Mouse (Mus musculus): ENCODE measurements around the gene Ankrd28. TPM values are rescaled to one million over a fixed set of nuclear protein-coding genes. Genes with fewer than 3 reads are reported as not detected.

Ankrd28 gene
- total RNA-seq, 2 experiments from 2014 or later, result 14.3 to 15.4 TPM

DNA sequence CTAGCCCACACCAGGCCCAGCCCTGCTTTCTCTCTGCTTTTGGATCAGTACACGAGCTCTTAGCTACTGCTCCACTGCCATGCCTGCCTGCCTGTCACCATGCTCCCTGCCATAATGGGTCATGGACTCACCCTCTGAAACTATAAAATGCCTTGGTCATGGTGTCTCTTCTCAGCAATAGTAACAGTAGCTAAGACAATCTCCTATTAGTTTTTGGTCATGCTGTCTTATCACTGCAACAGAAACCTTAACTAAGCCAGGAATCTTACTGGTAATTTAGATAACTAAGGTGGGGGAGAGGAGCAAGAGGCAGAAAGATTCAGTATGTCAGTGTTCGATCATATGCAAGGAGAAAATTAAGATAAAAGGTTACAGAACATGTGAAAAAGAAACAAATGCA, 112.1 kb downstream of the Ankrd28 start:
- DNase-seq (ENCODE audit: low spot score in 2 of 2), result no peak

DNA sequence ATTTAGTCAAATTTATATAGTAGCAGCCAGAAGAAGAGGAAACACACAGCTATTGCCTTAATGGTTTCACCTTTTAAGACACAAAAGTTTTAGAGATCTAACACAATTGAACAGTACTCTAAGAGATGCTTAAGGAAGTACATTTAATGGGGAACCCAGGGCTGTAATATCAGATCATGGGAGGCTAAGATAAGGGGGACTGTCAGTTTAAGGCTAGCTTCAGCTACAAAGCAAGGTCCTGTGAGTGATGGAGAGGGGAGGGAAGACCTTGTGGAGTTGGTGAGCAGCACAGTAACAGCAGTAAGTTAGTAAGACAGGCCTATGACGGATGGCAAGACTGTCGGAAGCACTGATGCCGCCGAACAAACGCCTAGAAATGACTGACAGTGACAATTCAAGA, 113.1 kb downstream of the Ankrd28 start:
- DNase-seq (ENCODE audit: low spot score in 2 of 2), result no peak

DNA sequence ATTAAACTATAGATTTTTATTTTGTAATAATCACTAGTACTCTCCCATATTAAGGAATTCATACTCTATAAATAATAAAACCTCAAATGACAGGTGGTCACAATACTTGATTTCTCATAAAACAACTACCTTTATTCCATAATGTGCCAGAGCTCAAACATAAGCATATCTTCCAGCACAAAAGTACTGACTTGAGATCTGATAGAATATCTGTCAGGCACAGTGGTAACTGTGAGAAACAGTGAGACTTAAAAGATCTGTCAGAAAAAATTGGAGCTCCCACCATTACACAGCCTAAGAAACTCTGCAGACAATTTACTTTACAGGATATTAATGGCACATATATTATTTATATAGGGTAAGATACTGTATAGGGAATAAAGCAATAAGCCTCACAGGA, 114.8 kb downstream of the Ankrd28 start:
- no peak for DNase-seq (ENCODE audit: low spot score in 2 of 2)

DNA sequence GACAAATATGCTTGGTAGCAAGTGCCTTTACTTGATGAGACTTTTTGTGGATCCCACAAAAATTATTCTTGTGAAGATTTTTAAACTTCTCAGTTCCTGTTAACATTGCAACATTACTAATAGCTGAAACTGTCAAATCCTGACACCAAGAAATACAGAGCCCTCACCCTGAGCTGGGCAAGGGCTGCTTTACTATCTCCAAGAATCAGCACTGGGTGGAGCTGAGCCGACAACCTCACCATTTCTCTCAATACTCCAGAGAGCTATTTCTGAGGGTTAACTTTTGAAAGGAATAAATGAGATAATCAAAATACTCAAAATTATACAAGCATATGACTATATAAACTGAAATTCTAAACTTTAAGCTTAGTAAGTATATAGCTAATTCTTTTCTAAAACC, 121.1 kb downstream of the Ankrd28 start:
- DNase-seq (ENCODE audit: low spot score in 2 of 2), result no peak

DNA sequence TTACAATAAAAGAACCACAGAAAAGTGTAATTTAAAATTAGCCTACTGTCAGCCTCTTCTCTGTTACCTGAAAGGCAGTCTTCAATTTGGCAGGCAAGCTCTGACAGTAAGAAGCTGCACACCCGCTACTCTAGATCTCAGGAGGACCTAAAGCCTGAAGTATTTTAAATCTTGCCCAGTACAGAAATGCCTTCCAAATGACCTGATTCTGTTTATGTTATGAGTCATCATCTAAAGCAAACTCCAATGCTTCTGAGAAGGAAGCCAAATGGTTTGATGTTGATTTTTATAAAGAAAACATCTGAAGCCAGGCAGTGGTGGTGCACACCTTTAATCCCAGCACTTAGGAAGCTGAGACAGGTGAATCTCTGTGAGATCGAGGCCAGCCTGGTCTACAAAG, 130.1 kb downstream of the Ankrd28 start:
- no peak for DNase-seq (ENCODE audit: low spot score in 2 of 2)

DNA sequence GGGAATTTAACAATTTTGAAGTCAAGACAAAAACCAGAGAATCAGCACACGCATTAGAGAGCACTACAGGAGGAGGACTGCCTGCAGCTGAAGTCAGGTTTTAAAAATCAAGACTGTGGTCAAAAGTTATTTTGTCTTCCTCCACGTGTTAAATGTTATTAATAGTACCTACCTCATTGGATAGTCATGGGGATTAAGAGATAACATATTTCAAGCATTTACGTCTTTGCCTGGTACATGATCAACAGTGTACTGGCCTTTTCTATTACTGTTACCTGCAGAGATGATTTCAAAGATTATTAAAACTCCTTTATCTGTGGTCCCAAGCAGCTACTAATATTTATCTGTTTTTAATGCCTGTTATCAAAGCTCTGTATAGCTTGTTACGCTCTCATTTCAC, 132.7 kb downstream of the Ankrd28 start:
- no peak for DNase-seq (ENCODE audit: low spot score in 2 of 2)

DNA sequence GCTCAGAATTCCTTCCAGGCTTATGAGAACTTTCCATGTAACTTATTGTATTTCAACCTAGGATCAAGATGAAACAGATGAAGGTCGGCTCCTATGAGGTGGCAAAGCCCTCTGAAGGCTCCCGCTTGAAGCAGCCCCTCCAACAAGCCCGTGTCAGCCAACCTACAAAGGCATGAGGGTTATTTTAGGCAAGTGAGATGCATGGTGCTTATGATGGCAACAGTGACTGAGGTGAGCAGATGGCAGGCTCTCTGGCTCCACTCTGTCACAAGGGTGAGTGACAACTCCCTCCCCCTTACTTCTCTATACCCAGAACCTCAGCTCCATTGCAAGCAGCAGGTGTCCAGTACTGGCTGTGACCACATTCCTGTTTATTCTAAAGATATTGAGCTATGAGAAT, 133.1 kb downstream of the Ankrd28 start:
- no peak for DNase-seq (ENCODE audit: low spot score in 2 of 2)

DNA sequence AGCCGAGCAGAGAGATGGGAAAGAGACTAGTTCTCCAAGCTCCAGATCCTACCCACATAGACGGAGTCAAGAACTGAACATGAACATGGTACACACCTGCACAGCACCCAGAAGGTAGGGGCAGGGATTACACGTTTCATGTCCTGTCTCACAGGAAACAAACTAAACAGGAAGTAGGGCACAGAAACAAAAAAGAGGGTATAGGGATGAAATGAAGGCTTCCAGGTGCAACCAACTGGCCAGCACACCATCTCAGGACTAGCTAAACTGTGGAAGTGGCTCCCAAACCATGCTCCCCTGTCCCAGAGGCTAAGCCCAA, 133.5 kb downstream of the Ankrd28 start:
- no peak for DNase-seq (ENCODE audit: low spot score in 2 of 2)

DNA sequence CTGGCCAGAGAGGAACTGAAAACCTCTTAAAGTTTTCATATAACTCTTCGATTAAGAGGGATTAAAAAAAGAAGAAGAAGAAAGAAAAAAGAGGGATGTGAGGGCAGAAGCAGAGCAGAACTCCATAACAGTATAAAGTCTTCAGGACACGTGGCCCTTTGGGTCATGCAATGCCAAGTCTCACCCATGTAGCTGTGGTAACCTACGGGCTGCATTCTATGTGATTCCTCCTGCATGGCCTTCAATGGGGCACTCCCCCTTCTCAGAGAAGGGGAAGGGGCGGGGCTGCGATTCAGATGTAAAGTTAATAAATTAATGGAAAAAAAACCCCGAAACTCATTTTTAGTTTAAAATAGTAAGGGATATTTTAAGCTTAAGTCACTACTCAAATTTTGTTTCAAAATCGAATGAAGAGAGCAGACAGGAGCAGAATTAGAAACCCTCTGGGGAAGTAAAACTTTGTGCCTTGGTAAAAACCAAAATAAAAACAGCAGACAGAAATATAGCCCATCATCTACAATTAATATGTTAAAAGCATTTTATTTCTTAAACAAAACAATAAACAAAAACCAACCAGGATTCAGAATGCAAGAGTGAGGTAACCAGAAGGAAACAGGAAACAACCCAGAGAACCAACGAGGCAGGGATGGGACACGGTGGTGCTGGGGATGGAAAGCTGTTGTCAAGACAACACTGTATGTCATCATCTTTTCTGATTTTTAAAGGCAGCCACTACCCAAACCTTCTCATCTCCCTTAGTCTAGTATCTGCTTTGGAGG, 134.1 kb downstream of the Ankrd28 start:
- no peak for DNase-seq (ENCODE audit: low spot score in 2 of 2)

DNA sequence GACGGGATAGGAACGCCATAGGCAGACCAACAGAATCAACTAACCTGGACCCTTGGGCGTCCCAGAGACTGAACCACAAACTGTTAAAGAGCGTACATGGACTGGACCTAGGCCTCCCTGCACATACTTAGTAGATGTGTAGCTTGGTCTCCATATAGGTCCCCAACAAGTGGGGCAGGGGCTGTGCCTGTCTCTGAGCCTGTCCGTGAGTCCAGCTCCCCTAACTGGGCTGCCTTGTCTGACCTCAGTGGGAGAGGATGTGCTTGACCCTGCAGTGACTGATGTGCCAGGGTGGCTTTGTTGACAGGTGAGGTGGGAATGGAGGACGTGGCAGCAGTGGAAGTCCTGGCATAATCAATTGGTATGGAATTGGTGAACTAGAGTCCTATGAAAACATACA, 137.9 kb downstream of the Ankrd28 start:
- no peak for DNase-seq (ENCODE audit: low spot score in 2 of 2)

DNA sequence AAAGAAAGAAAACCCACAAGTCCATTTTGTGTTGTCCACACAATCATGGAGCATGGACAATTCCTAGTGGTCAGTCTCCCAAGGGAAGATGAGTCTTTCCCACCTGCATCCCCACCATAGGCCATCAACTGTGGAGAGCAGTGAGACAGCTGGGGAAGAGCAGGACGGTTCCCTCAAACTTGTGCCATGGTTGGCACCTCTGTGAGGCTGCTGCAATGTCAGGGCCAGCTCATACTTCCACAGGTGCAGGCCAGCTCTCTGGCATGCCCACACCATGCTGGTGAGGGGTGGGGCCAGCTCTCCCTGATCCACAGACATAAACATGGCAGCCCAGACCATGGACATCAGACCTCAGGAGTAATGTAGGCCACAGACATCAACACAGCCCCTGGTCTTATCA, 144.2 kb downstream of the Ankrd28 start:
- no peak for DNase-seq (ENCODE audit: low spot score in 2 of 2)

DNA sequence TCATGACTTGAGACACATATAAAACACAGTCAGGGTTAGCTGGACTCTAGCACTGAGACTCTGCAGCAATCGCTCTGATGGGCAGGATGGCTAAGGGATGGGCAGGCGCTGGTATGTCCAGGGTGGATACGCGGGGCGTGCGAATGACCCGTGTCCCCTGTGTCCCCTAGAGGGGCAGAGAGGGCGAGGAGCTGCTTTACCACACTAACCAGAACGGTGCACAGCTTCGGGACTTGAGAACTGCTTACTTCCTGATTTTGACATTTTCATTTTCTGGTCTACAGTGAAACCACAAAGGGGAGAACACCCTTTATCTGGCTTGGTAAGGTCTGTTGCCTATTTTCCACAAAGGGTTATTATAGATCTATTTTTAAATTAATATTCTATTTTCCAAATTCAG, 144.8 kb downstream of the Ankrd28 start:
- DNase-seq (ENCODE audit: low spot score in 2 of 2), result no peak

DNA sequence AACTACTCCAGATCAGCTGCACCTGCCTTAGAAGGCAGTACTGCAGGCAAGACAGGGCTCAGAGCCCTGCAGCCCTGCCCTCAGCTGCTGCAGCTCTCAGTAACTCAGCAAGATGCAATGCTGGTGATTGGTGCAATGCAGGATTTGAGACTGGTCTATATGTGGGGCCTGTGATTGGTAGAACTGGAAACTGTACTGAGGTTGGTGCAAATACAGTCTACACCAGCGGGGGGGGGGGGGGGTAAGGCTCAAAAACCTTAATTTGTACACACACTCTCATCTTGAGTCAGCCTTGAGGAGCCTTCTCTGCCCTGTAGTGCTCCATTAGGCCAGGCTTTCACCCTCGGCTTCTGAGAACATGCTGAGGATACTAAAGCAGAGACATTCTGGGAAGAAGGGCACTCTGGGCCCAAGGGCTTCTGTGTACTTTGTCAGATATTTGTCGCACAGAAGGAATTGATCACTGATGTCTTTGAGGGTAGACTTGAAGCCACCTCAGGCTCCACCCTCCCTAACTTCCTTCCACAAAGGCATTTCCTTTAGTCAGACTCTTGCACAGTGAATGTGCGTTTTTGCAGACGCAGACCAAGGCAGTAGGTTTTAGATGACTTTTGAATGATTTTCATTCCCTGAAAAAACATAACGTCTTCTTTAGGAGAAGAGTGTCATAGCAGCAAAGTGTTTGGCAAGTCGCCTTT, 146.0 kb downstream of the Ankrd28 start:
- no peak for DNase-seq (ENCODE audit: low spot score in 2 of 2)

DNA sequence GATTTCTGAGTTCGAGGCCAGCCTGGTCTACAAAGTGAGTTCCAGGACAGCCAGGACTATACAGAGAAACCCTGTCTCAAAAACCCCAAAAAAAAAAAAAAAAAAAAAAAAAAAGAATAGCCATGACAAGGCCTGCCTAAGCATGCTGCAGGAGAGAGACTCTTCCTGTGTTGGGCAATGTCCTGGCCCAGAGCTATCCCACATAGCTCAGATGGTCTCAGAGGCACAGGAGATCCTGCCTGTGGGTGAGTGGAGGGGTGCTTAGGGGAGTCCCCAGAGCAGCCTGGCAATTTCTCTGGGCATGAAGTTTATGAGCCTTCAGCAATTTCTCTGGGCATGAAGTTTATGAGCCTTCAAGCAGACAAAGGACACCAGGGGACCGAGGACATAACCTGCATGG, 146.8 kb downstream of the Ankrd28 start:
- no peak for DNase-seq (ENCODE audit: low spot score in 2 of 2)

DNA sequence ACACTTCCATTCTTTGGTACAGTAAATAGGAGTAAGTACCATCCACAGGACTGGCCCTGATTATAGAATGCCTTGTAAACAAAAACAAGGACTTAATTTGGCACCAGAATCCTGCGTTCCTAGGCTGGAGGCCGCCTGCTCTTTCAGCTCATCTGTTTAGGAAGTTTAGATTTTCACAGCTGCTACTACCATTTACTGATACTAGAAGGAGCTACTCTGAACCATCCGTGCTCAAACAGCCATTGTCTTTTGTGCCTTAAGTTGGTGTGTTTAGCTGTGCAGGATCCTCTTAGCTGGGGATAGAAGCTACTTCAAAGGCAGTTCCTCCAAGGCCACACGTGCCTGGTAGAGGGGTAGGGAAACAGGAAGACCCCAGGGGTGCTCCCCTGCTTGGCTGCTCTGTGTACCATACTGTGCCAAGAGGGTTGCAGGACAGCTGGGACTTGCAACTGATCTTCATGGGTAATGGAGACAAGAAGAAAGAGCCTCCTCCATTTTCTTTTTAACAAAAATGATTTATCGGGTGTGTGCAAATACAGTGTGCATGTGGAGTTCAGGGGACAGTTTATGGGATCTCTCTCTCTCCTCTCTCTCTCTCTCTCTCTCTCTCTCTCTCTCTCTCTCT, 148.4 kb downstream of the Ankrd28 start:
- no peak for DNase-seq (ENCODE audit: low spot score in 2 of 2)

DNA sequence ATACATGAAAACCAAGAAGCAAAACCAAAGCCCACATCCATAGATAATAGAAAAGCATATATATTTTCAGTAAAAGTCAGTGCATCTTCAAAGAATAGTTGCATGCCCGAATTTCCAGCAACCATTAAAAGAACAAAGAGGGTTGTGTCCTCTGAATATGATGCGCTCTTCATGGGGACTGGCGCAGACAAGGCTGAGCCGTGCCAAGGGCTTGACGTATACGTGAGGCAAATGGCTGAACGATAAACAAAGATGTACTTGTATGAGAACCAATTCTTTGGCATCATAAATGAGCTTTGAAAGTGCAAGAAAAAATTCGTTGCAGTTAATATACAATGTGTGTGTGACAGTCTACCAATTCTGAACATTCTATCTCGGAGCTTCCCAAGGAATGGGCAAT, 149.2 kb downstream of the Ankrd28 start:
- no peak for DNase-seq (ENCODE audit: low spot score in 2 of 2)

DNA sequence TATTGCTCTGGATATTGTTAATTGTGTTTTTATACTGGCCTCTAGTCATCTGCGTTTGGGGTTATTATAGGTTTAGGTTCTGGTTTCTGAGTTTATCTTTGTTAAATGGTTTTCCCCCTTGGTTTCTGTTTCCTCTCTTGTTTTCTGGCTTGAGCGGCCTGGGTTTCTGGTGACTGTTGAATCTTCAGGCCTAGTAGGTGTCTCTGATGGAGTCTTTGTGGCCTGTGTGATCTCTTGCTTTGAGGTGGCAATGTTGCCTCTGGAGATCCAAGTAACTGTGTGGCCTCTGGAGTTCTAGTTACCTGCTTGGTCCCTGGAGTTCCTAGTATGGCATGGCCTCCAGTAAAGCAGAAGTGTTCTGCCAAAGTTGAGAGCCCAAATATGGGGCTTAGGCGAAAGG, 149.8 kb downstream of the Ankrd28 start:
- no peak for DNase-seq (ENCODE audit: low spot score in 2 of 2)

DNA sequence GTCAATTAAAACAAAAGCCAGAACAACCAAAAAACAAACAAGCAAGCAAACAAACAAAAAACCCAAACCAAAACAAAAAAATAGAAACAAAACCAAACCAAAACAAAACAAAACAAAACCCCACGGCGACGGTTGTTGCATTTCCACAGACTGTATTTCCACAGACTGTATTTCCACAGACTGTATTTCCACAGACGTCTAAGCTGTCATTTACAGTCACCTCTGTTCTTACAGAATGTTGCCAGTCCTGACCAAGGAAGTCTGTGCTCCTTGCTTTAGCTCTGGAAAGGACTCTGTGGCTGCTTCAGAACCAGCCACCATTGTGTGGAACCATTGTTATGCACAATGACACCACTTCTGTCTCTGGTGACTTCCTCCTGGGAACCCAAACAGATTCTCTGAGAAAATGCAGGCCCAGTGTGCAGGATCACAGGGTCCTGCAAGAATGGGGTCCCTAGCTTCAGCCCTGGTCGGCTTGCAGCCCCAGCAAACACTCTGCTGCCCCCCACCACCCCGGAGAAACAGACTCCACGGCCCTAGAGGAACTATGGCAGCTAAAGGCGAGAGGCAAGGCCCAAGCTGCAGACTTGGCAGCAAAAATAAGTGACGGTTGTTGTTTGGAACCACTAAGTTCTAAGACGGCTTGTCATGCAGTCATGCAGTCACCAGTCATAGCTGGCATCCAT, 158.7 kb downstream of the Ankrd28 start:
- no peak for DNase-seq (ENCODE audit: low spot score in 2 of 2)

DNA sequence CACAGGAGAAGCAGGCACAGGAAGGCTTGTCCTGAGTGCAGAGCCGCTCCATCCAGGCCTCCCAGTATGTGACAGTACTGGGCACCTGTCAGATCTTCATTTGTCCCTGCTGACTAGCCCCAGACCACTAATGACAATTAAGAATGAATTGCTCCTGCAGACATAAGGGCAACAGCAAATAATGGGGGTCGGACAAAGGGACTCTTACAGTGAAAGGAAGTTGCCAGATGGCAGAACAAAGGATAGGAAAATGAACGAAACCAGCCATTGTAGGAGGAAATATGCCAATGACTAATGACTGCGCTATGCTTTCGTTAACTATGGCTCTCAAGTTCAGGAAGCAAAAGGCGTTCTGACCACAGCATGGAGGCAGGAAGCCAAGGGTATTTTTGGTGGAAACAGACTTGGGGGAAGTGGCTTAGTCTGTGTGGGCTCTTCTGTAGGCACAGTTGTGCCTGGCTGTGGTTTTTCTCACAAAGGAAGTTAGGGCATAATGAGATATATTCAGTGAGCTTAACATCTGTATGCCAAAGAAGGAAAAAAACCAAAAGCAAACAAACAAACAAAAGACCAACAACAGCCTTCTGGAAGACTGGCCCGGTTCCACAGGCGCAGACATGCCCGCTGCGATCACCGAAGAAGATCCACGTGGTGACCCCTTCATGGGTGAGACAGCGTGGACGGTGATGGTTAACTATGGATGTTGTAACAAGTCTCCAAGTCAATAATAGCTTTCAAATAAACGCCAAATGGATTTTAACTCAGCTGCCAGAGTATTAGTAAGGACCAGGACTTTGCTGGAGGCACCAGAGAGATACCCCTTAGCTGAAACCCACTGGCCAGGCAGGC, 160.6 kb downstream of the Ankrd28 start:
- DNase-seq (ENCODE audit: low spot score in 2 of 2), result no peak

DNA sequence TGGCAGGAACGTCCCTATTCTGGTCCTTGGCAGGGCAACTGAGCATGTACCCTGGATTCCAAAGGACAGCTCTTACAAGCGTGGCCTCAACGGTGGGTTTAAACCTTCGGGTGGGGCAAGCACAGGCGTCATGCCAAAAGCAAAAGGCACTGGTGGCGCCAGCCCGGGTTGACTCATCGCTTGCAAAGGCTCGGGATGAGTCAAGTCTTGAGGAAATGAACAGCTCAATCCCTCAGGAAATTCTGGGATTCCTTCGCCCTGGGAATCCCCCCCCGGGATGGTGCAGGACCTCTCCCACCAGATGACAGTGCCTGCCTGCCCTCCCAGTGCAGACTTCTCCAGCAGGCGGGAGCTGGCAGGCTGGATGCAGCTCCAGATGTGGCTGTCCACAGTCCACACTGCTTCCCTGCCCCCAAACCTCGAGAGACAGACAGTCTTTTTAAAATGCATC, 161.3 kb downstream of the Ankrd28 start:
- peak; percentile 65 to 78 for DNase-seq (ENCODE audit: low spot score in 2 of 2)

DNA sequence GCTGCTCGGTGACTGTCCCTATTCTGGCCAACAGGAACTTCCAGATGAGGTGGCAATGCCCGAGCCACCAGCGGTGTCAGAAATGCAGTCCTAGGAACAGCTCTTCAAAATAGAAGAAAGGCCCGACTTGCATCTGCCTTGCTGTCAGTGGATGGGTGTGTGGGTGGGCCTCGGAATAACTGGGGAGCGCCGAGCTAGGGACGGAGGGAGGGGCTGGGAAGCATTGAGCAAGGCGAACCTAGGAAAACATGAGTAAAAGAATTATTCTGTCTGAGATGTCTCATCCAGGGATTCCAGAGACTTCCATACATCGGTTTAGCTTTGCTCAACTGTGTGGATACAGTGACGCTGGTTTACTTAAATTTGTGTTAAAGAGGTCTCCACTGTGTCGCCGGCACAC, 162.1 kb downstream of the Ankrd28 start:
- DNase-seq (ENCODE audit: low spot score in 2 of 2), result no peak

Data from adrenal gland, adult 18-20 months (tissue).